Mouse (Mus musculus): Measurements from ENCODE around the gene Dusp5.

The Dusp5 gene

DNA sequence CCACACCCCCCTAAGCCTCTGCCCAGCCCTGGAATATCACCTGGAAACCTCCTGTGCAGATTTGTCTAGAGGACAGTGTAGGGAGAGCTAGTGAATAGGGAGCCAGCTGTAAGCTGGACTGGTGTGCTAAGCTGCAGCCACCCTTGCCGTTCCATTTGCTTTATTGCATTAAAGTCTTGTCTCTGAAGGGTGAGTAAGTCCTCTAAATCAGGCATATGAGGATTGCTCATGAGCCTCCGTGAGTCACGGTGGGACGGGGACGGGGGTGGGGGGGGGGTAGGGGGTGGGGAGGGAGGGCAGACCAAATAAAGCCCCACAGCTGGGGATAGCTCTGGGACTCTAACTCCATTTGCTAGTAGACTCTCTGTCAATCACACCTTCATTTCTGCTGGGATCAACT, 14.7 kb downstream of the Dusp5 start:
- ATAC-seq (ENCODE audit: low TSS enrichment), result peak; percentile 69

DNA sequence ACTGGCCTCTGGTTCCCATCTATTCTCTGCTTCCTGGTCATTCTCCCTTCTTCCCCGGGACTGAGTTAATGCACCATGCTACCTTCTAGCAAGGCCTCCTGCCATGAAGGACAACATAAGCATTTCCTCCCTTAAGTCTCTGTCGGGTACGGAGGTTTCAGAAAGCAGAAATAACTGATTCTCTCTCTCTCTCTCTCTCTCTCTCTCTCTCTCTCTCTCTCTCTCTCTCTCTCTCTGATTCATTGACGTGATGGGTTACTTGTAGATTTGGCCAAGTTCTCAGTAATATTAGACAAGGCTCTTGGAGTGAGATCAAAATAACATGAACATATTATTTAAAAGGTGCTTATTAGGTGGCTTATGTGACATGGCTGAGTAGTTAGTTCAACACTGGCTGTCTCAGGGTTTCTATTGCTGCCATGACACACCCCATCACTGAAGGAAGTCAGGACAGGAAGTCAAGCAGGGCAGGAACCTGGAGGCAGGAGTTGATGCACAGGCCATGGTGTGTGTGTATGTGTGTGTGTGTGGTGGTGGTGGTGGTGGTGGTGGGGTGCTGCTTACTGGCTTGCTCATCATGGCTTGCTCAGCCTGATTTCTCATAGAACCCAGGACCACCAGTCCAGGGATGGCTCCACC, 16.1 kb downstream of the Dusp5 start:
- ATAC-seq (ENCODE audit: low TSS enrichment), result no peak

DNA sequence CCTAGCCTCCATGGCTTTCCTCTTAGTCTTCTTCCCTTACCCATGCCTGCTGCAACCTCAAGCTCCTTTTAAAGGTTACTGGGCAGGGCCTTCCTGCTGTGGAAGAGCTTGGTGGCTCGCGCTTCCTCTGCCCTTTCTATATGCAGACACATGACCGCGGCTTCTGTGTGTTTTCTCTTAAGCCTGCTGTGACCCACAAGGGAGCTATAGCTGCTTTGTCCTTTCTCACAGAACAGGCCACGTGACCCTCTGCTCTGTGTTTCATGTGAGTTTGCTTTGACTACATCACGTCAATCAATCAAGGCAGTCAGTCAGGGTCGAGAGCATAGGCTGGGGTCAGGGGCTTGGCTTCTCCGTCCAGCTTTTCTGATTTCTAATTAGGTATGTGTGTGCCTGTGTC, 18.7 kb downstream of the Dusp5 start:
- ATAC-seq (ENCODE audit: low TSS enrichment), result no peak

DNA sequence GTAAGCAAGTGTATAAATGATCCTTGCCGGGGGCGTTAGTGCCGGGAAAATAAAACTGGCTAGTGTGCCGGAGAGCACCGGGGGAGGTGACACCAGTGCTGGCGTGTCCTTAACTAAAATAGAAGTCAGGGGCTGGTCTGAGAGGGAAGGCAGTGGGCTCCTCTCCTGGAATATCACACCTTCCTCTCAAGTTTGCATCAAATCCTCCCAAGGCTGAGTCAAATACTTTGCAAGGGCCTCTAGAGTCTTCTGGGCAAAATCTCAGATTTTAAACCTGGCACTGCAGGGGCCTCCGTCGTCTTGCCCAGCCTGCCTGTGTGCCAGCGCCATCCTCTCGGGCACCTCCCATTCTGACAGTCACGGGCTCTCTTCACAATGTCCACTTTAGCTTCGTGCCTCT, 22.1 kb downstream of the Dusp5 start:
- ATAC-seq (ENCODE audit: low TSS enrichment), result peak; percentile 80

DNA sequence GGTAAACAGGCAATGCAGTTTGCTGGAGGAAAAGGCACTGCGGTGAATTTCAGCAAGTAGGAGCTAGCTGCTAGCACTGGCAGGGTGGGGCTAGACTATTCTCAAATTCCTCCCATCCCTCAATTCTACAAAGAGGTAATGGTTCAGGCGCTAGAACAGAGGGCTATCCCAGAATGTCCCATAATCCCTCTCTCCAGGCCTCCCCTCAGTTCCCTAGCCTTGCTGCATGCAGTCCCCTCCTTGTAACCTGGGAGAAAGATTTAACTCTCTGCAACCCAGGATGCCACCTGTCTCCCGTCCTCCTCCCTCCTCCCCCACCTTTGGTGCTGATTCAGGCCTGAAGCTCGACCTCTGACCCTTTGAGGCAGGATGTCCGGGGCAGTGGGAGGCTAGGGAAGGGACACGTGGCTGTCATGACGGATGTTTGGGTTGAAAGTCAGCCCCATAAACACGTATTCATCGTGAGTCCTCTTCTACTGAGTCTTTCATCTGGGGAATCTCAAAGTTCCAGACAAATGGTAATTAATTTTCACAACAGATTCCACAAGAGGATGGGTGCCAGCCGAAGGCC, 23.4 kb downstream of the Dusp5 start:
- no peak for ATAC-seq (ENCODE audit: low TSS enrichment)

DNA sequence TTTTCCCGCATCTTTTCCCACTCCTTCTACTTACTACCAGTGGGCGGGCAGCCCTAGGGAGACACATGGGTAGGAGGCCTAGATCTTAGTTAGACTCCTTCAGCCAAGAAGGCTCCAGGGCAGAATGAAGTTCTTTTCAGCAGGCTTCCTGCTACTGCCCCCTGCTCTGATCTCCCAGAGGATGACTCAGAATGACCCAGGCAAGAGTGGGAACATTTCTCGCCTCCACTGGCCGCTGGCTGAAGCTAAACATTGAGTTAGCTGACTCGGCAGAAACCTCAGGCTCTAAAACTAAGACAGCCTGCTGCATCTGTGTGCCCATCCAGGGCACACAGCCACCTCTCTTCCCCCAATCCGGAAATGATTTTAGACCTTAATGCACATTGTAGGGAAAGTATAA, 23.9 kb downstream of the Dusp5 start:
- ATAC-seq (ENCODE audit: low TSS enrichment), result no peak

DNA sequence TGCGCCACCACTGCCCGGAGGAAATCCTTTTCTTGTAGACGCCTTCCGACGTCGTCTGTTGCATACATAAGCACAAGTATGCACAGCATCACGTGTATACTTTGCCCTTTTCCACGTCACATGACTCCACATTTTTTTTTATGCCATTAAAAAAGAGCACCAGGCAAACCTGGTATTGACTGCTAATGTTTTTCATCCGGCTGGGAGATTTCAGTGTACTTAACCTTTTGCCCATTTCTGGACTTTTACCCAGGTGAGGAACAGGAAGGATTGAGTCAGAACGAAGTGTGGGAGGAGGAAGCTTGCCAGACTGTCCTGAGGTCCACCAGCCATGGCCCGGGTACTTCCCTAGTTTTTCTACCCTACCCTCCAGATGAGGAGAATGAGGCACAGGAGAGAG, 25.5 kb downstream of the Dusp5 start:
- no peak for ATAC-seq (ENCODE audit: low TSS enrichment)

DNA sequence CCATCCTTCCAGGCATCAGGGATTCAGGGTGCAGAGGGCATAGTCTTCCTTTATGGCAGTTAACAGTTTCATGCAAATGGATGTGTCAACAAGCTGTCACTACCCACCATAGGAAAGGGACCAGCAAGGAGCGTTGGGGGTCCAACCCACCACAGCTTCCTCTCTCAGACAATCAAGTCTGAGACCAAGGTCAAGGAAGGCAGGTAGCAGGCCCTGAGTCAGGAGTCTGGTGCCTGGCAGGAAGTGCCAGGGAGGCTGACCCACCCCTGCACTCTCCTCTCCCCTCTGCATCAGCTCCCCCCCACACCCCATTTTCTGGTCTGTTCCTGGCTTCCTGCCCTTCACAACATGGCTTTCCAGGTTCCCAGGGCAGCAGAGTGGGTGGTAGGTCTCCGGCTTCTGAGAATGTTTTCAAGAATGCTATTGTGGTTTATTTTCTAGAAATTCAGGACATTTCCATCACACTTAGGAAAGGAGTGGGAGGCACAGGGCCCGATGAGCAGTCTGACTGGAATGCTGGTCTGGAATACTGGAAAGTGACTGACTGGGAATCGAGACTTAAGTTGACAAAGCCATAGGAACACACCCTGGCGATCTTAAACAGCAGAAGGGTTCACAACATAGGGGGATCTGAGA, 26.2 kb downstream of the Dusp5 start:
- ATAC-seq (ENCODE audit: low TSS enrichment), result no peak

DNA sequence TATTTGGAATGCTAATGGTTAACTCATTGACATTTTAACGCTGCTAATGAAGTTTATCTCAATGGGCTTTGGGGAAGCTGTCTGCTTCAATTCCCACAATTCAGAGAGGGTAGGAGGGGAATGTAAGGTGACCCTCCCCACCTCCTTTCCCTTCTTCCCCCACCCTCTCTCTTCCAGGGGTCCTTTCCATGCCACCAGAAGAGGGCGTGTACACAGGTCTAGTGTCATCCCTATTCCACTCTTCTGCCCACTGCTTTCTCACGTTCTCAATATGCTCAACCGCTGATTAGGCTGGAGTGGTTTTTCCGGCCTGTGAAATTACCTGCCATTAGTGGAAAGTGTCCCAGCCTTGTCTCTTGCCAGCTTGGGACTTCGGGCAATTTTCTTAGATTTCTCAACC, 27.9 kb downstream of the Dusp5 start:
- no peak for ATAC-seq (ENCODE audit: low TSS enrichment)

DNA sequence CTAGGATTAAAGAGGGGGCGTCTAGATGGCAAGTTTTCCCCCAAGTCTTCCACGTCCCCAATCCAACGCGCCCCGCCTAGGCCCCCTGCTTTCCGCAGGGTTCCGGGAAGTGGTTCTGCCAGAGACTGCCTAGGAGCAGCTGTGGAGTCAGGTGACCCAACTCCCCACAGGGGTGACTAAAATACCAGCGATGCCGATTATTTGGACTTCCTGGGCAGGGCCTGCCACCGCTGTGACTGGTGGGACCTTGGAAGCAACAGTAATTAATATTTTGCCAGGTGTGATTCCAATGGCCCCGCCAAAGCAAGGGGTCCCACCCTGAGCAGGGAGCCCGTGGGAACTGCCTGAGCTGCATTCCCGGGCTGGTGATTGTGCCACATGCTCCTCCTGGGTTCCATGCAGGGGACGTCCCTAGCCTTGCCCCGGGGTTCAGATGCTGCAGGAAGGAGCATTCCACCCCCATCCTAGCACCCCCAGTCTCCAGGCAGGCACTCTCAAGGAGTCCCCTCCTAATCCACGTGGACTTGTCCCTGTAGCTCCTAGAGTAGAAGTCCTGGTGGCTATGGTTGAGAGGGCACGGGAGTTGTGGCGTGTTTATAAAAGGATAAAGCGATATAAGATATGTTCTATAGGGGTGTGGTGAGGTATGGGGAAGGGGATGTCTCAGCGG, 28.5 kb downstream of the Dusp5 start:
- ATAC-seq (ENCODE audit: low TSS enrichment), result no peak

DNA sequence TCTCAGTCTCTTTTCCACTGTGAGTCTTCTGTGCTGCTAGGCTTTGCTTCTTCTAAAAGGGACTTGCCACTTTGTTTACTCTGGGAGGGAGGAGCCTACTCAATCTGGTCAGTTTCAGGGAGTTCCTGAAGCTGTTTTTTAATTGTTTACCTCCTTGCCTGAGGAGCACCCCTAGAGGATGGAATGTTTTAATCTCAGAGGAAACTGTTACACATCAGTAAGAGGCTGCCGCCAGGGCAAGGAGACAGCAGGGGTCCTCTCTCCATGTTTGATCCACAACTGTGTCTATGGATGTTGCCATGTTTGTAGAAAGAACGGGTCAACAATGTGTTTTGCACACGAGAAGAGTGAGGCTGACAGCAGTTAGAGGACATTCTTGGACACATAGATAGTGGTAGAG, 31.5 kb downstream of the Dusp5 start:
- no peak for ATAC-seq (ENCODE audit: low TSS enrichment)

DNA sequence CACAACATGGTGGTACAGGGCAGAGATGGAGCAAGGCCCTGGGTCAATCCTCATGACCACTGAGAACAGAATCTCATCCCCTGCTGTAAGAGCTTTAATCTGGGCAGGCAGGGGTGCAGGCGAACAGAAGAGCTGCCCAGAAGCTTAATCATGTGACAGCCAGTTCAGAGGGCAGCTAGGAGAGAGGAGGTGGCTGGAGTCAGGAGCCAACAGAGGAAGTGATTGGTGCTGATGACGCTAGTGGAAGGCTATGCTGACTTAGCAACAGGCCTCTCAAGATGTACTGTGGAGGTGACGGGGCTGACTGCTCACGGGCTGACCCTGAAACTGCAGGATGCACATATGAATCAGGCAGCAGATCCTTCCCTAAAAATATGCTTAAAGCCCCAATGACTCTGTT, 35.3 kb downstream of the Dusp5 start:
- ATAC-seq (ENCODE audit: low TSS enrichment), result no peak

DNA sequence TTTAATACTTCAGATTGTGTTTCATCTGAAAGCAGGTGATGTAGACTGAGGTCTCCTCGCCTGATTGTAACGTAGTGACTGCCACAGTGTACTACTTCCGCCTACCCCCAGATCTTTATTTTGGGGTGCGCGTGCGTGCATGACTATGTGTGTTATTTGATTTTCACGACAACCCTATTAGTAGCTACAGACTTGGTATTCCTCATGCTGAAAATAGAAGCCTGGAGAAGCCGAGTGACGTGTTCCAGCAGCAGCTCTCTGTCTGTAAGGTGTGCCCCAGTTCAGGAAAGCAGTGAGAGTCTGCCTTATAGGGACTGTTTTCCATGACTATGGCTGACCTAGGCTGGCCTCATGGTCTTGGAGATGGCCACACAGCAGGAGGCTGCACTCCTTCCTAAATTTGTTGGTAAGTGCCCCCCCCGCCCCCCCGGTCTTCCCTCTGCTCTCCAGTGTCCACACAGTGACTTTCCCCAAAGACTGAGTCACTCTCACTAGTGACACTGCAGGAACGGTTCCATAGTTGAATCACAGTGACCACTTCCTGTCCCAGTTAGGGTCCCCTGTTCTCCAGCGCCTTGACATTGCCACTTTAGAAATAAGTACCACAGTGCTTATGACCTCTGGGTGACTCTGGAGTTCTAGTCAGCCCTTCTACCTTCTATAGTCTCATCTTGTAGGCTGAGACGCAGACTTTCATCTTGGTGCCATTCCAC, 36.8 kb downstream of the Dusp5 start:
- peak; percentile 50; the same call in 1 of the 2 replicates for ATAC-seq (ENCODE audit: low TSS enrichment)

DNA sequence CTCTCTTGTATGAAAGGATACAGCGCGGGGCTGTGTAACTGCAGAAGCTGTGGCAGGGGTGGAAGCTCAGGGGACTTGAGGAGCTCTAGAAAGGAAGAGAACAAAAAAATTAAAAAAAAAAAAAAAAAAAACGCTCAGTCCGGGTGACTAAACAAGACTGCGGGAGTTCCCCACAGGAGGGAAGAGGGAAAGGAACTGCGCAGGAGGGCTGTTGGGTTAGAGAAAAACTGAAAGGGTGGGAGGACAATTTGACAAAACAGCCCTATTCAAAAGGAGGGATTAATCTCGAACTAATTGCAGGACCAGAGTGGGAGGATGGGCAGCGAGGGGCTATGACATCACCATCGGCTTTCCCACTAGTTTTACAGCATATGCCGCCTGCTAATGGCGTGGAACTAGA, 39.0 kb downstream of the Dusp5 start:
- ATAC-seq (ENCODE audit: low TSS enrichment), result no peak

DNA sequence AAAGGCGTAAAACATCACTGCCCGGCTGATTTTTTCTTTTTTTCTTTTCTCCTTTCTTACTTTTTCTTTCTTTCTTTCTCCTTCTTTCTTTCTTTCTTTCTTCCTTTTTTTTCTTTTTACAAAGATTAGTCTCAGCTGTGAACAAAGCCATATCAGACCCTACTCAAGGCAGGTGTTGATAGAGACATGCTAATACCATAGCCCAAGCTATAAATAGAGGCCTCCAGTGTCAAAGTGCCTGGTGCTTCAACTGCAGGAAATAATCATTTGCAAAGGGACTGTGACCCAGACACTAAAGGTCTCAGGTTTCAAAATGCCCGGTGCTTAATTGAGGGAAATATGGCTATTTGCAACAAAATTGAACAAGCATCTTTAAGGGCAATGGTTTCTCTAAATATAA, 39.6 kb downstream of the Dusp5 start:
- no peak for ATAC-seq (ENCODE audit: low TSS enrichment)

DNA sequence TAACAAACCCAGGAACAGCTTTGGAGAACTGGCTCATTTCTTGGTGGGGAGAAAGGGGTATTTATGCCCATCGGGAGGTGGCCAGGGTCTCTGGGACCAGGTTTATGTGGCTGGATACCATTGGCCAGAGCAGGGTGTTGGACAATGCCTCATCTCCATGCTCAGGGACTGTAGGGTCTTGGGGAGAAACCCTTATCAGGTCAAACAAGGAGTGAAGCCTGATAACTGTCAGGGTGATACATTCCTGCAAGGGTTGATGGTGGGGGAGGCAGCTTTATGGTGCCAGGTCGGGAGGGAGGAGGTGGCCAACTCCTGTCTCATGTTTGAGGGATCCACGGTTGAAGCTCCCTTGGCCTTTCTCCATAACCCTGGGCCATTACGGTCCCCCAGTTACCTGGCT, 42.1 kb downstream of the Dusp5 start:
- ATAC-seq (ENCODE audit: low TSS enrichment), result no peak

DNA sequence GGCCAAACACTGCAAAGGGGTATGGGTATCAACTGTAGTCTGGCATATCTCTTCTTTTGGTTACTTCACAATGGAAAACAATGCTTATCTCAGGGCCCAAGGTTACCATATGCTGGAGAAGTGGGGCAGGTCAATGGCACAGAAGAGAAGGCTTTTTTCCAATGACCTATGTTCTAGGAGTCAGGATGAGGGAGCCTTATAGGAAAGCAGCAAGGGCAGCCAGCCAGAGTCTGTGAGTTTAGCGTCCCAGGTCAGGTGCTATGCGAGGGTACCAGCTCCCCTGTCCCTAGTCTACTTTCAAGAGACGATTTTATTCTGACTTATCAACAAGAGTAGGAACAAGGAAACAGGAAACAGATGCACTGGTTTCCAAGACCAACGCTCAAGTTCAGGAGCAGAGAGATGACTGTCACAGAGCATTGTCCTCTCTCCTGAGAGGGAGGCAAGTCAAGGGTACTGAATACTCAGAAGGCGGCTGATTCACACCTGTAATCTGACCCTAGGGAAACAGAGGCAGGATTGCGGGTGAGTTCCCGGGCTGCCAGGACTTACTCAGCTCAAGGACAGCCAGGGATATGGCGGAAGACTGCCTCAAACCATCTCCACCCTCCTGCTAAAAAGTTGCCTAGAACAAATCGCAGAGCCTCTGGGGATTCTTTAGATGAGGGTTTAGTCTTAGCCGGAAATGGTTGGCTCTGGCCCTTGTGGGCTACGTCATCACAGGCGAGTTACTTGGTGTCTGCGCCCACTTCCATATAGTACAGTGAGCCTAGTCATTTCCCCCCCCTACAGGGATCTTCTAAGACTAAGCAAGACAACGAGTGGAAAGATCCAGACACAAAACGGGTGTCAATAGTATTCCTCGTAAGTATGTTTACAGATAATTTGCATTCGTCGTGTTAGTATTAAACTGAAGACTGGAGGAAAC, 42.9 kb downstream of the Dusp5 start:
- no peak for ATAC-seq (ENCODE audit: low TSS enrichment)

DNA sequence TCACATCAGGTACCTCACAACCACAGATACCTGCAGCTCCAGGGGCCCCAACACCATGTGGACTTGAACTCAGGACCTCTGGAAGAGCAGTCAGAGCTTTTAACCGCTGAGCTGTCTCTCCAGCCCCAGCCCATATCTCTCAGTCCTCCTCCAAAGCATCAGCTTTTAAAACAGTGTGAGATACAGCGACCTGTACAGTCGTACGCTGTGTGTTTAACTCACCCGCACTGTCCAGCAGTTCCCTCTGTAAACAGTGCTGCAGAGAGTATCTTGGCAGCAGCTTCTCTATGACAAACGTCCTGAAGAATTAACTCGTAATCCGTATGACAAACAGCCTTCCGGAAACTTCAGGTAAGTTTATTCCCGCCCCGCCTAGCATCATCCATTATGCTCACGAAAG, 43.7 kb downstream of the Dusp5 start:
- ATAC-seq (ENCODE audit: low TSS enrichment), result no peak

DNA sequence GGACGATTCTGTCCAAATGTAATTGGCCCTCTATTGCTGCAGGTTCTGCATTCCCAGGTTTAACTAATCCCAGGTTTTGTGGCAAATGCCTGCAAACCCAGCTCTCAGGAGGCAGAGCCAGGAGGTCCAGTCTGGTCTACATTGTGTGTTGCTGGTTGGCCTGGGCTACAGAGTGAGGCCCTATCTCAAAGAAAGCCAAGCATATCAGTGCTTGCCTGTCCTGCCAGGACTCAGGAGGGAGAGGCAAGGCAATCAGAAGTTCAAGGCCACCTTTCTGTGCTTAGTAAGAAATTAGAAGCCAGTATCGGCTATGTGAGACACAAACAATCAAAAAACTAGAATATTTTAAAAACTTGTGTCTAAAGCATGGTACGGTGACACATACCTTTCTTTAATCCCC, 44.2 kb downstream of the Dusp5 start:
- ATAC-seq (ENCODE audit: low TSS enrichment), result no peak

DNA sequence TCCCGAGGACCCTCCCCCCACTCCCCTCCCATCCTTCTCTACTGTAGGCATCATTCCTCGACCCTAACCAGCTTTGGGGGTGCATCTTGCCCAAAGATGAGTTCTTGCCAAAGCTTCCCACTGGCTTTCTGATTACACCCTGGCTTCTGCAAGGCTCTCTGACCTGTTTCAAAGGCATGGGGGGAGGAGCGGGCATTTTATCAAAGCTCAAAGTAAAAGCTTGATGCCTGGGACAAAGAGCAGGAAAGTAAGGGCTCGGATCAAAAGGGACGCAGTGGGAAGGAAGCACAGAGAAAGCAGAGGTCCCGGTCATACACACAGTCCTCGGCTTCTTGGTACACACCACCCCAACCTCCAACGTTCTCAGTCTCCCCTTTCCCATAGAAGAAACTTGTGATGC, 45.2 kb downstream of the Dusp5 start:
- ATAC-seq (ENCODE audit: low TSS enrichment), result no peak

DNA sequence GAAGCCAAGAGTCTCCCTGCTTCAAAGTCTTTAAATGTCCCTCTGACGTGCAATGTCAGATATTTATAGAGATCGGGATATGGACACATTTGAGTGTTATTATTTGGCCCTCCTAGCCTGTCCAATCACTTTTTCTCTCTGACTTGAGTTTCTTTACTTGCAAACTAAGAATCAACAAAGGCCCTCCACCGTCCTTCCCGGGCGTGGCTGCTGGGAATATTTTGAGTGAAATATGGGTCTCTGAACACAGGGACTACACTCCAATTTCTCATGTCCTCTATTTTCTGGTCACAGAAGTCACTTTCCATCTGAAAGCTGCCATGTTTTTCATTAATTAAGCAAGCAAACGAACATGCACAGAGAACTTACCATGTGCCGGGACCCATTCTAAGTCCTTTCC, 45.6 kb downstream of the Dusp5 start:
- ATAC-seq (ENCODE audit: low TSS enrichment), result no peak

Data from frontal cortex, adult (tissue).